Mouse (Mus musculus): ENCODE measurements at regions not wholly inside any gene's neighbourhood (a gene's known extent, or its start where the extent isn't known, plus 50 kb on each side); places are given as distances from the start of the nearest gene placed in this dataset.
A peak's percentile ranks its signal among the peaks of the same experiment; 100 is the strongest.

DNA sequence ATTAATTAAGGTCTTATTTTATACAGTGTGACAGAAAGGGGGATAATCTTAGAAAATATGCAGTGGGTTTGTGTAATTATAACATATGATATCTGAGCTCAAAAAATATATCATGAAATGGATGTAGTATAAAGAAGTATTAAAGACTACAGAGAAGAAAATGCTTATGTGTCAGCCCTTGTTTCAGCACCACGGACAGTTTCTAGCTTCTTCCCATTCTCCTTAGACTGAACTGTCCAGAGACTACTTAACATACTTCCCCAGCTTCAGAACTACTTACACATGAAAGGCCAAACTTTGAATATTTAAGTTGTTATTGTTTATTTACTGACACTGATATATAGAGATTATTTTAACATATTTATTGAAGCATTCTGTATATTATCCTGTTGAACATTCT is 578.4 kb downstream of the Nsun3 start:
- DNase-seq (ENCODE audit: low spot score in 2 of 2): no peak

DNA sequence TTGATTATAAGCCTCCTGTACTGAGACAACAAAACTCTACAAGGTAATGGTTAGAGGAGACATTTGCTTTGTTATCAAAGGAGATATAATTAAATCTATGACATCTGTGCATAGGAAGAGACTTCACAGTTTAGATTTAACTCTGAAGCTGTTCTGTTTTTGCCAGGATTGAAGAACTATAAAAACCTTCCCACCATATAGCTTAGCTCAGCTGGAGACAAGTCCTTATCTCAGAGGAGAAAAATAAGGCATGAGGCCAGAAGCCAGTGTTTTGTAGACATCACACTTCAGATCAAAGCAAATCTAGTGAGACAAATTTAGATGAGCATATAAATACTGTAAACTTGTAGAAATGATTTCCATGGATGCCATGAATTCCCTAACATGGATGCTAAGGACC is 603.6 kb downstream of the Nsun3 start:
- peak in 1 of 2 experiments; percentile 24 for DNase-seq (ENCODE audit: low spot score in 2 of 2)
